Mouse (Mus musculus): ENCODE data around the gene Ash1l.

The Ash1l gene

GRCm38 (mm10) chr3:88950576-88951326 lies at the start of gene Ash1l, which contains the start of gene Dap3:
TSS of gene Ash1l (plus strand) at chr3:88950622.
TSS of gene Dap3 (minus strand) at chr3:88951181.
- DNase-seq (ENCODE audit: low read depth), result peak; percentile 67

- no peak for DNase-seq (ENCODE audit: low read depth)
Observed at GRCm38 (mm10) chr3:88904803-88905202, 45.6 kb upstream of the Ash1l start.

GRCm38 (mm10) chr3:88905209-88905608 lies 45.2 kb upstream of the Ash1l start:
- DNase-seq (ENCODE audit: low read depth), result no peak

GRCm38 (mm10) chr3:88905741-88906140 lies 44.7 kb upstream of the Ash1l start:
- no peak for DNase-seq (ENCODE audit: low read depth)

- no peak for DNase-seq (ENCODE audit: low read depth)
Observed at GRCm38 (mm10) chr3:88906393-88907159, 43.8 kb upstream of the Ash1l start.

GRCm38 (mm10) chr3:88912585-88912984 lies 37.8 kb upstream of the Ash1l start:
- DNase-seq (ENCODE audit: low read depth), result no peak

GRCm38 (mm10) chr3:88913511-88914383 lies 36.7 kb upstream of the Ash1l start, which contains the start of gene Msto1:
TSS of gene Msto1 (minus strand) at chr3:88913999.
- DNase-seq (ENCODE audit: low read depth), result peak; percentile 90

GRCm38 (mm10) chr3:88914384-88914810 lies 36.0 kb upstream of the Ash1l start:
- no peak for DNase-seq (ENCODE audit: low read depth)

- no peak for DNase-seq (ENCODE audit: low read depth)
Observed at GRCm38 (mm10) chr3:88918981-88919380, 31.4 kb upstream of the Ash1l start.

- no peak for DNase-seq (ENCODE audit: low read depth)
Observed at GRCm38 (mm10) chr3:88921411-88921810, 29.0 kb upstream of the Ash1l start.

GRCm38 (mm10) chr3:88923989-88924591 lies 26.3 kb upstream of the Ash1l start:
- no peak for DNase-seq (ENCODE audit: low read depth)

- no peak for DNase-seq (ENCODE audit: low read depth)
Observed at GRCm38 (mm10) chr3:88925651-88926050, 24.8 kb upstream of the Ash1l start.

GRCm38 (mm10) chr3:88929501-88929900 lies 20.9 kb upstream of the Ash1l start:
- no peak for DNase-seq (ENCODE audit: low read depth)

- DNase-seq (ENCODE audit: low read depth), result no peak
Observed at GRCm38 (mm10) chr3:88939071-88939470, 11.4 kb upstream of the Ash1l start.

- peak; percentile 44 for DNase-seq (ENCODE audit: low read depth)
Observed at GRCm38 (mm10) chr3:88939749-88940148, 10.7 kb upstream of the Ash1l start.

- no peak for DNase-seq (ENCODE audit: low read depth)
Observed at GRCm38 (mm10) chr3:88942316-88942880, 8.0 kb upstream of the Ash1l start.

GRCm38 (mm10) chr3:88944109-88944508 lies 6.3 kb upstream of the Ash1l start:
- no peak for DNase-seq (ENCODE audit: low read depth)

- peak; percentile 62 for DNase-seq (ENCODE audit: low read depth)
Observed at GRCm38 (mm10) chr3:88949786-88950575, 441 bp upstream of the Ash1l start.

- no peak for DNase-seq (ENCODE audit: low read depth)
Observed at GRCm38 (mm10) chr3:88951327-88951800, 942 bp downstream of the Ash1l start.

- DNase-seq (ENCODE audit: low read depth), result no peak
Observed at GRCm38 (mm10) chr3:88953246-88953645, 2.8 kb downstream of the Ash1l start.
